20 mouse cellular contexts compared by ENCODE assay signal in genomic region chr10:79783050-79783449, GRCm38 (mm10). TPM values are rescaled to one million over a fixed set of nuclear protein-coding genes. Genes with fewer than 3 reads are reported as not detected.
DNase-seq lines count a peak whose midpoint lies in the region; ATAC-seq and TF ChIP-seq lines count a peak whose summit lies in the region.
"Had no signal": no experiment of that assay in that cellular context is flagged by ENCODE, and none has a peak within 500 bp of the region (broad histone marks: within the 10 kb centered on the region; RNA-seq: fewer than 3 reads in every experiment).

No protein-coding gene starts in this region.

- no peak for TF ChIP-seq RAD21 in MEL (IDR thresholded peaks at IDR 0.05; ENCODE audit: low read depth, low read length)

- no peaks in the 10 kb centered on the region for H3K9me3 ChIP-seq in liver, postnatal 0 days (ENCODE audit: low read length)
- no peaks in the 10 kb centered on the region for H3K9me3 ChIP-seq in liver, embryonic 12.5 days (replicated peaks)
- no peaks in the 10 kb centered on the region for H3K9me3 ChIP-seq in MEL (replicated peaks; ENCODE audit: insufficient read depth, low read length)
- H3K9me3 ChIP-seq: forebrain, embryonic 15.5 days; heart, embryonic 12.5 days; hindbrain, embryonic 10.5 days; intestine, embryonic 15.5 days; limb, embryonic 12.5 days had no signal

- H3K4me1 ChIP-seq in kidney, adult 2 months (ENCODE audit: control insufficient read depth, insufficient read depth, low read length), result no peaks in the 10 kb centered on the region
- H3K4me1 ChIP-seq in liver, postnatal 0 days (ENCODE audit: insufficient read depth), result peaks cover 19% of the 10 kb centered on the region
- peaks cover 26% of the 10 kb centered on the region for H3K4me1 ChIP-seq in liver, embryonic 12.5 days
- peaks cover 0 to 8% of the 10 kb centered on the region in 2 experiments; a peak in 1 of 4 replicates for H3K4me1 ChIP-seq in MEL (ENCODE audit: control insufficient read depth in 1 of 2, insufficient read depth in 2 of 2, low read length in 2 of 2)
- peaks cover 2% of the 10 kb centered on the region; the same call in 1 of the 2 replicates for H3K4me1 ChIP-seq in cortical plate, adult 2 months (ENCODE audit: control insufficient read depth, insufficient read depth, low read length)

- 46% methylated on average over 7 of the region's 7 CpGs for WGBS in kidney, adult 2 months
- 62% methylated on average over 7 of the region's 7 CpGs for WGBS in liver, postnatal 0 days (ENCODE audit: insufficient replicate concordance)
- WGBS in liver, embryonic 12.5 days (ENCODE audit: insufficient replicate concordance), result 49% methylated on average over 7 of the region's 7 CpGs

- no peaks in the 10 kb centered on the region for H3K79me2 ChIP-seq in MEL (ENCODE audit: control insufficient read depth, insufficient read depth, low read length, poor library complexity)

- H3K4me3 ChIP-seq in kidney, adult 2 months (ENCODE audit: insufficient read depth, low read depth, low read length), result no peak overlapping the region
- H3K4me3 ChIP-seq in liver, postnatal 0 days (ENCODE audit: low read depth, low read length), result no peak overlapping the region
- H3K4me3 ChIP-seq in liver, embryonic 12.5 days, result no peak overlapping the region
- H3K4me3 ChIP-seq in MEL (ENCODE audit: control insufficient read depth in 1 of 2, insufficient read depth in 1 of 2, low read depth in 2 of 2, low read length in 2 of 2), result no peak overlapping the region
- no peak overlapping the region for H3K4me3 ChIP-seq in cortical plate, adult 2 months (ENCODE audit: insufficient read depth, low read length)
- H3K4me3 ChIP-seq: forebrain, embryonic 15.5 days; heart, embryonic 12.5 days; hindbrain, embryonic 10.5 days; intestine, embryonic 15.5 days; limb, embryonic 12.5 days had no signal

- peak; percentile 48 for DNase-seq in kidney, adult 2 months
- DNase-seq in kidney, adult 11 months, result no peak
- DNase-seq in liver, postnatal 0 days, result no peak
- no peak for DNase-seq in MEL (ENCODE audit: low read depth, low spot score)
- no peak for DNase-seq in cerebellum, adult 9-11 months
- DNase-seq: gastrocnemius, postnatal 14 days; midbrain, embryonic 14.5 days; right cerebral cortex, postnatal 25 days; thymus, adult 2 months had no signal

- no peak overlapping the region for H3K9ac ChIP-seq in liver, postnatal 0 days (replicated peaks)
- no peak overlapping the region for H3K9ac ChIP-seq in liver, embryonic 12.5 days
- no peak overlapping the region for H3K9ac ChIP-seq in MEL (ENCODE audit: control insufficient read depth, low read depth, low read length, poor library complexity, severe bottlenecking)
- H3K9ac ChIP-seq: forebrain, embryonic 15.5 days; heart, embryonic 12.5 days; intestine, embryonic 15.5 days; limb, embryonic 12.5 days had no signal

- H3K36me3 ChIP-seq in kidney, adult 2 months (ENCODE audit: control insufficient read depth, insufficient read depth, low read length), result no peaks in the 10 kb centered on the region
- H3K36me3 ChIP-seq in liver, postnatal 0 days (replicated peaks; ENCODE audit: insufficient read depth, low read length), result no peaks in the 10 kb centered on the region
- H3K36me3 ChIP-seq in liver, embryonic 12.5 days, result no peaks in the 10 kb centered on the region
- no peaks in the 10 kb centered on the region for H3K36me3 ChIP-seq in MEL (ENCODE audit: control insufficient read depth in 1 of 2, insufficient read depth in 2 of 2, low read length in 2 of 2)
- H3K36me3 ChIP-seq: forebrain, embryonic 15.5 days; heart, embryonic 12.5 days; hindbrain, embryonic 10.5 days; intestine, embryonic 15.5 days; limb, embryonic 12.5 days had no signal

- no peak for TF ChIP-seq EP300 in liver, postnatal 0 days (IDR thresholded peaks at IDR 0.05; ENCODE audit: low read depth)
- no peak for TF ChIP-seq EP300 in MEL (IDR thresholded peaks at IDR 0.05; ENCODE audit: low read depth in 1 of 2, low read length in 2 of 2)

- no peaks in the 10 kb centered on the region for H3K27me3 ChIP-seq in kidney, adult 2 months (replicated peaks; ENCODE audit: control insufficient read depth, insufficient read depth, low read length)
- peaks cover 31% of the 10 kb centered on the region for H3K27me3 ChIP-seq in liver, postnatal 0 days (ENCODE audit: insufficient read depth, low read length)
- H3K27me3 ChIP-seq in liver, embryonic 12.5 days (replicated peaks), result peaks cover 66% of the 10 kb centered on the region
- H3K27me3 ChIP-seq in MEL (ENCODE audit: control insufficient read depth in 1 of 2, insufficient read depth in 2 of 2, low read length in 2 of 2), result no peaks in the 10 kb centered on the region
- H3K27me3 ChIP-seq: intestine, embryonic 15.5 days had no signal

- ATAC-seq in liver, postnatal 0 days, result no peak
- no peak for ATAC-seq in liver, embryonic 12.5 days
- ATAC-seq: forebrain, embryonic 15.5 days; intestine, embryonic 15.5 days had no signal

- TF ChIP-seq POLR2A in kidney, adult 2 months (IDR thresholded peaks at IDR 0.05; ENCODE audit: low read depth, low read length), result no peak
- no peak for TF ChIP-seq POLR2A in MEL (IDR thresholded peaks at IDR 0.05; ENCODE audit: control insufficient read depth in 1 of 2, insufficient read depth in 1 of 2, low read depth in 1 of 2, low read length in 2 of 2, poor library complexity in 1 of 2)
- TF ChIP-seq POLR2A in cortical plate, adult 2 months (IDR thresholded peaks at IDR 0.05; ENCODE audit: extremely low read depth, insufficient read depth, low read length), result no peak

- no peak overlapping the region for H3K4me2 ChIP-seq in liver, postnatal 0 days (ENCODE audit: low read depth, low read length)
- H3K4me2 ChIP-seq in liver, embryonic 12.5 days, result no peak overlapping the region
- H3K4me2 ChIP-seq: forebrain, embryonic 15.5 days; heart, embryonic 12.5 days; intestine, embryonic 15.5 days; limb, embryonic 12.5 days had no signal

- no peak overlapping the region for H3K27ac ChIP-seq in kidney, adult 2 months (ENCODE audit: insufficient read depth, low read depth, low read length)
- no peak overlapping the region for H3K27ac ChIP-seq in liver, postnatal 0 days (ENCODE audit: low read depth)
- no peak overlapping the region for H3K27ac ChIP-seq in liver, embryonic 12.5 days
- no peak overlapping the region for H3K27ac ChIP-seq in MEL (ENCODE audit: control insufficient read depth, low read depth, low read length)
- no peak overlapping the region for H3K27ac ChIP-seq in cortical plate, adult 2 months (ENCODE audit: insufficient read depth, low read length)
- H3K27ac ChIP-seq: forebrain, embryonic 15.5 days; hindbrain, embryonic 10.5 days; intestine, embryonic 15.5 days; limb, embryonic 12.5 days; macrophage had no signal

- peak; percentile 55; the same call in 1 of the 2 replicates for TF ChIP-seq CTCF in kidney, adult 2 months (conservative IDR thresholded peaks at IDR 0.05; ENCODE audit: insufficient read depth, insufficient read length, low read depth, low read length)
- TF ChIP-seq CTCF in liver, postnatal 0 days (IDR thresholded peaks at IDR 0.05; ENCODE audit: low read depth), result peak; percentile 47
- peak in 2 of 3 experiments; percentile 22 to 29; a peak in 4 of 6 replicates for TF ChIP-seq CTCF in MEL (IDR thresholded peaks at IDR 0.05 in 2 of 3, conservative IDR thresholded peaks at IDR 0.05 in 1 of 3; ENCODE audit: control insufficient read depth in 1 of 3, insufficient read depth in 1 of 3, low read depth in 2 of 3, low read length in 3 of 3, poor library complexity in 1 of 3, severe bottlenecking in 1 of 3)
- TF ChIP-seq CTCF in cortical plate, adult 2 months (IDR thresholded peaks at IDR 0.05; ENCODE audit: extremely low read depth, insufficient read depth, low read length), result peak; percentile 20; the same call in 1 of the 2 replicates

RNA-seq across cellular contexts. Expression of gene Fstl3, which starts 6.0 kb away (rescaled TPM):
- 17.0 and 24.1 TPM in 2 replicates for polyA plus RNA-seq in kidney, adult 2 months (2012; rRNA removed)
- 0.36 and 0.63 TPM in 2 replicates for polyA plus RNA-seq in liver, postnatal 0 days (2015; fragmentation: Nextera tagmentation; extraction: Ambion mirVana)
- 0.80 and 0.98 TPM in 2 replicates for polyA plus RNA-seq in liver, embryonic 12.5 days (2016; fragmentation: Nextera tagmentation; extraction: Ambion mirVana)
- 2.2 and 4.3 TPM in 2 replicates for total RNA-seq in MEL (2012; rRNA removed)
- polyA plus RNA-seq in MEL (2012; ENCODE audit: insufficient read depth in 1 of 2, insufficient read length in 2 of 2, low read depth in 1 of 2, low replicate concordance in 2 of 2, missing spikeins in 1 of 2), result 1 to 10 TPM in 1 of 2 experiments, not detected in 1; 7.1 TPM
- 5.7 and 5.9 TPM in 2 replicates for polyA plus RNA-seq in cortical plate, adult 2 months (2012; rRNA removed)

RNA-seq across cellular contexts. Expression of gene Prss57, which starts 7.7 kb away (rescaled TPM):
- polyA plus RNA-seq in kidney, adult 2 months (2012; rRNA removed), result 0.03 and 0.08 TPM in 2 replicates
- 5.0 and 7.2 TPM in 2 replicates for polyA plus RNA-seq in liver, postnatal 0 days (2015; fragmentation: Nextera tagmentation; extraction: Ambion mirVana)
- polyA plus RNA-seq in liver, embryonic 12.5 days (2016; fragmentation: Nextera tagmentation; extraction: Ambion mirVana), result 1.4 and 2.2 TPM in 2 replicates
- 0.39 and 0.50 TPM in 2 replicates for total RNA-seq in MEL (2012; rRNA removed)
- polyA plus RNA-seq in MEL (2012; ENCODE audit: insufficient read depth in 1 of 2, insufficient read length in 2 of 2, low read depth in 1 of 2, low replicate concordance in 2 of 2, missing spikeins in 1 of 2), result under 1 TPM in 1 of 2 experiments, not detected in 1; 0.70 TPM
- polyA plus RNA-seq in cortical plate, adult 2 months (2012; rRNA removed), result 1.4 and 2.1 TPM in 2 replicates
- total RNA-seq: adrenal gland, postnatal 36 days; gastrocnemius, postnatal 14 days had no signal
- polyA plus RNA-seq: hindbrain, embryonic 10.5 days; intestine, embryonic 15.5 days; limb, embryonic 12.5 days; macrophage; neural tube, embryonic 11.5 days had no signal

RNA-seq across cellular contexts. Expression of gene Palm, which starts 10.3 kb away (rescaled TPM):
- 110 and 121 TPM in 2 replicates for polyA plus RNA-seq in kidney, adult 2 months (2012; rRNA removed)
- polyA plus RNA-seq in liver, postnatal 0 days (2015; fragmentation: Nextera tagmentation; extraction: Ambion mirVana), result 7.9 and 9.2 TPM in 2 replicates
- 12.4 and 13.2 TPM in 2 replicates for polyA plus RNA-seq in liver, embryonic 12.5 days (2016; fragmentation: Nextera tagmentation; extraction: Ambion mirVana)
- total RNA-seq in MEL (2012; rRNA removed), result 4.8 TPM in 2 replicates
- 10 to 100 TPM in 1 of 2 experiments, not detected in 1; 15.5 TPM for polyA plus RNA-seq in MEL (2012; ENCODE audit: insufficient read depth in 1 of 2, insufficient read length in 2 of 2, low read depth in 1 of 2, low replicate concordance in 2 of 2, missing spikeins in 1 of 2)
- polyA plus RNA-seq in cortical plate, adult 2 months (2012; rRNA removed), result 294 and 331 TPM in 2 replicates

RNA-seq across cellular contexts. Expression of gene Rnf126, which starts 16.3 kb away (rescaled TPM):
- 90.2 and 122 TPM in 2 replicates for polyA plus RNA-seq in kidney, adult 2 months (2012; rRNA removed)
- 28.2 and 34.1 TPM in 2 replicates for polyA plus RNA-seq in liver, postnatal 0 days (2015; fragmentation: Nextera tagmentation; extraction: Ambion mirVana)
- 79.6 and 80.4 TPM in 2 replicates for polyA plus RNA-seq in liver, embryonic 12.5 days (2016; fragmentation: Nextera tagmentation; extraction: Ambion mirVana)
- total RNA-seq in MEL (2012; rRNA removed), result 78.8 and 84.8 TPM in 2 replicates
- 100 to 1,000 TPM; 174 to 184 TPM for polyA plus RNA-seq in MEL (2012; ENCODE audit: insufficient read depth in 1 of 2, insufficient read length in 2 of 2, low read depth in 1 of 2, low replicate concordance in 2 of 2, missing spikeins in 1 of 2)
- 157 TPM in 2 replicates for polyA plus RNA-seq in cortical plate, adult 2 months (2012; rRNA removed)

RNA-seq across cellular contexts. Expression of gene Fgf22, which starts 28.2 kb away (rescaled TPM):
- polyA plus RNA-seq in kidney, adult 2 months (2012; rRNA removed), result not detected in 2 replicates
- not detected in 2 replicates for polyA plus RNA-seq in liver, postnatal 0 days (2015; fragmentation: Nextera tagmentation; extraction: Ambion mirVana)
- polyA plus RNA-seq in liver, embryonic 12.5 days (2016; fragmentation: Nextera tagmentation; extraction: Ambion mirVana), result 0.11 and 0.13 TPM in 2 replicates
- 0.15 and 0.33 TPM in 2 replicates for total RNA-seq in MEL (2012; rRNA removed)
- under 1 TPM in 1 of 2 experiments, not detected in 1; 0.33 TPM for polyA plus RNA-seq in MEL (2012; ENCODE audit: insufficient read depth in 1 of 2, insufficient read length in 2 of 2, low read depth in 1 of 2, low replicate concordance in 2 of 2, missing spikeins in 1 of 2)
- 6.5 and 9.7 TPM in 2 replicates for polyA plus RNA-seq in cortical plate, adult 2 months (2012; rRNA removed)
- total RNA-seq: adrenal gland, postnatal 36 days; common myeloid progenitor, adult 5-6 weeks; gastrocnemius, postnatal 14 days had no signal
- polyA plus RNA-seq: macrophage; thymus, adult 2 months had no signal
